Mouse (Mus musculus): ENCODE results near the gene Muc3. TPM values are rescaled to one million over a fixed set of nuclear protein-coding genes. Genes with fewer than 3 reads are reported as not detected.
A peak's percentile ranks its signal among the peaks of the same experiment; 100 is the strongest.
"Not testable (repeated sequence)": the region's sequence is repeated elsewhere in the genome, so short reads cannot be mapped to it uniquely, and the experiment has no call there.

The Muc3 gene
- not detected in 2 replicates for polyA plus RNA-seq (2016; fragmentation: Nextera tagmentation; extraction: Ambion mirVana)

GRCm38 (mm10) chr5:137149272-137149882 lies at the start of gene Muc3:
Gene Muc3 (minus strand): TSS chr5:137149322.
- H3K27ac ChIP-seq; H3K4me1 ChIP-seq; H3K4me2 ChIP-seq; H3K27me3 ChIP-seq; H3K36me3 ChIP-seq (replicated peaks); ATAC-seq (ENCODE audit: low FRiP score); H3K4me3 ChIP-seq (replicated peaks); H3K9ac ChIP-seq: not testable (repeated sequence)
- peaks cover 29% of the 10 kb centered on the region for H3K9me3 ChIP-seq

- no peaks in the 10 kb centered on the region for H3K9me3 ChIP-seq
- H3K27ac ChIP-seq = no peak overlapping the region
- peaks cover 5% of the 10 kb centered on the region for H3K27me3 ChIP-seq
- H3K4me3 ChIP-seq (replicated peaks) = no peak overlapping the region
- H3K9ac ChIP-seq = no peak overlapping the region
- ATAC-seq (ENCODE audit: low FRiP score) = no peak
- no peaks in the 10 kb centered on the region for H3K4me1 ChIP-seq
- 86% methylated on average over 8 of the region's 8 CpGs for WGBS
- no peak overlapping the region for H3K4me2 ChIP-seq
- H3K36me3 ChIP-seq (replicated peaks) = no peaks in the 10 kb centered on the region
Measured at GRCm38 (mm10) chr5:137194488-137195120, 45.5 kb upstream of the Muc3 start.

GRCm38 (mm10) chr5:137193279-137193952 lies 44.3 kb upstream of the Muc3 start:
- Histone ChIP-seq H3K9me3 (no peaks in the 10 kb centered on the region), H3K4me3 (replicated peaks) (no peak overlapping the region), H3K36me3 (replicated peaks) (no peaks in the 10 kb centered on the region), H3K4me2 (no peak overlapping the region), H3K27me3 (peaks cover 12% of the 10 kb centered on the region), H3K9ac (no peak overlapping the region), H3K4me1 (no peaks in the 10 kb centered on the region), H3K27ac (no peak overlapping the region)
- ATAC-seq (ENCODE audit: low FRiP score) = no peak
- 78% methylated on average over 8 of the region's 8 CpGs for WGBS

GRCm38 (mm10) chr5:137189326-137189725 lies 40.2 kb upstream of the Muc3 start:
- H3K27me3 ChIP-seq = peaks cover 20% of the 10 kb centered on the region
- no peak for ATAC-seq (ENCODE audit: low FRiP score)
- no peaks in the 10 kb centered on the region for H3K9me3 ChIP-seq
- H3K4me3 ChIP-seq (replicated peaks) = peak overlapping the region; percentile 54
- no peaks in the 10 kb centered on the region for H3K4me1 ChIP-seq
- no peaks in the 10 kb centered on the region for H3K36me3 ChIP-seq (replicated peaks)
- H3K27ac ChIP-seq = no peak overlapping the region
- 3% methylated on average over 34 of the region's 34 CpGs for WGBS
- H3K9ac ChIP-seq = peak overlapping the region; percentile 68
- peak overlapping the region; percentile 73 for H3K4me2 ChIP-seq

GRCm38 (mm10) chr5:137185362-137185761 lies 36.2 kb upstream of the Muc3 start:
- no peak overlapping the region for H3K4me3 ChIP-seq (replicated peaks)
- H3K9ac ChIP-seq = no peak overlapping the region
- no peaks in the 10 kb centered on the region for H3K4me1 ChIP-seq
- no peaks in the 10 kb centered on the region for H3K36me3 ChIP-seq (replicated peaks)
- 92% methylated on average over 8 of the region's 8 CpGs for WGBS
- H3K27me3 ChIP-seq = peaks cover 20% of the 10 kb centered on the region
- no peak overlapping the region for H3K27ac ChIP-seq
- H3K4me2 ChIP-seq = no peak overlapping the region
- H3K9me3 ChIP-seq = no peaks in the 10 kb centered on the region
- ATAC-seq (ENCODE audit: low FRiP score) = no peak

GRCm38 (mm10) chr5:137179646-137180374 lies 30.7 kb upstream of the Muc3 start:
- Histone ChIP-seq H3K27me3 (peaks cover 17% of the 10 kb centered on the region), H3K4me1 (no peaks in the 10 kb centered on the region), H3K4me2 (no peak overlapping the region), H3K27ac (no peak overlapping the region), H3K4me3 (replicated peaks) (no peak overlapping the region), H3K9me3 (0 out of 2 replicates have a peak, but pooled peaks cover 8% of the 10 kb centered on the region), H3K36me3 (replicated peaks) (no peaks in the 10 kb centered on the region), H3K9ac (no peak overlapping the region)
- ATAC-seq (ENCODE audit: low FRiP score) = no peak
- WGBS = 84% methylated on average over 8 of the region's 8 CpGs

- peaks cover 5% of the 10 kb centered on the region for H3K27me3 ChIP-seq
- no peak overlapping the region for H3K4me2 ChIP-seq
- 0 out of 2 replicates have a peak, but pooled peaks cover under 1% of the 10 kb centered on the region for H3K9me3 ChIP-seq
Measured at GRCm38 (mm10) chr5:137173967-137174366, 24.8 kb upstream of the Muc3 start.

GRCm38 (mm10) chr5:137172591-137172990 lies 23.5 kb upstream of the Muc3 start:
- H3K4me1 ChIP-seq = no peaks in the 10 kb centered on the region
- ATAC-seq (ENCODE audit: low FRiP score) = no peak
- no peaks in the 10 kb centered on the region for H3K27me3 ChIP-seq
- no peak overlapping the region for H3K9ac ChIP-seq
- WGBS = 6% methylated on average over 1 of the region's 1 CpGs
- H3K36me3 ChIP-seq (replicated peaks) = no peaks in the 10 kb centered on the region
- H3K27ac ChIP-seq = no peak overlapping the region
- no peak overlapping the region for H3K4me2 ChIP-seq
- H3K9me3 ChIP-seq = no peaks in the 10 kb centered on the region
- H3K4me3 ChIP-seq (replicated peaks) = no peak overlapping the region

More at GRCm38 (mm10) chr5:137173967-137174366, 24.8 kb upstream of the Muc3 start:
- Histone ChIP-seq H3K4me1 (no peaks in the 10 kb centered on the region), H3K27ac (no peak overlapping the region), H3K36me3 (replicated peaks) (no peaks in the 10 kb centered on the region), H3K4me3 (replicated peaks) (no peak overlapping the region), H3K9ac (no peak overlapping the region)
- 77% methylated on average over 6 of the region's 6 CpGs for WGBS
- ATAC-seq (ENCODE audit: low FRiP score) = no peak

GRCm38 (mm10) chr5:137171478-137171877 lies 22.4 kb upstream of the Muc3 start:
- WGBS = 77% methylated on average over 7 of the region's 7 CpGs
- H3K36me3 ChIP-seq (replicated peaks) = no peaks in the 10 kb centered on the region
- H3K4me3 ChIP-seq (replicated peaks) = no peak overlapping the region
- H3K4me1 ChIP-seq = no peaks in the 10 kb centered on the region
- no peak overlapping the region for H3K4me2 ChIP-seq
- H3K9me3 ChIP-seq = no peaks in the 10 kb centered on the region
- no peak for ATAC-seq (ENCODE audit: low FRiP score)
- H3K9ac ChIP-seq = no peak overlapping the region
- no peaks in the 10 kb centered on the region for H3K27me3 ChIP-seq
- no peak overlapping the region for H3K27ac ChIP-seq

- H3K4me3 ChIP-seq (replicated peaks) = no peak overlapping the region
- H3K27me3 ChIP-seq = no peaks in the 10 kb centered on the region
- WGBS = 80% methylated on average over 9 of the region's 9 CpGs
- ATAC-seq (ENCODE audit: low FRiP score) = no peak
- no peak overlapping the region for H3K4me2 ChIP-seq
- no peak overlapping the region for H3K9ac ChIP-seq
- H3K27ac ChIP-seq = no peak overlapping the region
- H3K36me3 ChIP-seq (replicated peaks) = no peaks in the 10 kb centered on the region
- H3K9me3 ChIP-seq = no peaks in the 10 kb centered on the region
- H3K4me1 ChIP-seq = no peaks in the 10 kb centered on the region
Measured at GRCm38 (mm10) chr5:137170836-137171380, 21.8 kb upstream of the Muc3 start.

- Histone ChIP-seq H3K4me1 (no peaks in the 10 kb centered on the region), H3K27me3 (no peaks in the 10 kb centered on the region)
Measured at GRCm38 (mm10) chr5:137167539-137167938, 18.4 kb upstream of the Muc3 start.

GRCm38 (mm10) chr5:137166012-137166411 lies 16.9 kb upstream of the Muc3 start:
- H3K9ac ChIP-seq = no peak overlapping the region
- ATAC-seq (ENCODE audit: low FRiP score) = no peak
- WGBS = 90% methylated on average over 8 of the region's 9 CpGs

More at GRCm38 (mm10) chr5:137167539-137167938, 18.4 kb upstream of the Muc3 start:
- no peak overlapping the region for H3K4me3 ChIP-seq (replicated peaks)
- no peaks in the 10 kb centered on the region for H3K9me3 ChIP-seq
- ATAC-seq (ENCODE audit: low FRiP score) = no peak
- no peaks in the 10 kb centered on the region for H3K36me3 ChIP-seq (replicated peaks)
- H3K4me2 ChIP-seq = no peak overlapping the region
- WGBS = 85% methylated on average over 6 of the region's 6 CpGs
- H3K27ac ChIP-seq = no peak overlapping the region
- no peak overlapping the region for H3K9ac ChIP-seq

More at GRCm38 (mm10) chr5:137166012-137166411, 16.9 kb upstream of the Muc3 start:
- no peak overlapping the region for H3K4me3 ChIP-seq (replicated peaks)
- H3K4me1 ChIP-seq = no peaks in the 10 kb centered on the region
- no peaks in the 10 kb centered on the region for H3K27me3 ChIP-seq
- H3K27ac ChIP-seq = no peak overlapping the region
- no peaks in the 10 kb centered on the region for H3K9me3 ChIP-seq
- no peaks in the 10 kb centered on the region for H3K36me3 ChIP-seq (replicated peaks)
- H3K4me2 ChIP-seq = no peak overlapping the region

All from forebrain, embryonic 12.5 days (tissue).